Mouse (Mus musculus): ENCODE results near the gene Nccrp1.
"Not testable (repeated sequence)": the region's sequence is repeated elsewhere in the genome, so short reads cannot be mapped to it uniquely, and the experiment has no call there.

Nccrp1 gene

GRCm38 (mm10) chr7:28522536-28522935 is 24.5 kb downstream of the Nccrp1 start, which contains the start of gene Ifnl3:
Gene Ifnl3, plus strand, starts transcription at chr7:28522836.
- not testable (repeated sequence) for DNase-seq (ENCODE audit: low spot score in 2 of 2)

GRCm38 (mm10) chr7:28511441-28511840 is 35.6 kb downstream of the Nccrp1 start:
- no peak for DNase-seq (ENCODE audit: low spot score in 2 of 2)

DNA sequence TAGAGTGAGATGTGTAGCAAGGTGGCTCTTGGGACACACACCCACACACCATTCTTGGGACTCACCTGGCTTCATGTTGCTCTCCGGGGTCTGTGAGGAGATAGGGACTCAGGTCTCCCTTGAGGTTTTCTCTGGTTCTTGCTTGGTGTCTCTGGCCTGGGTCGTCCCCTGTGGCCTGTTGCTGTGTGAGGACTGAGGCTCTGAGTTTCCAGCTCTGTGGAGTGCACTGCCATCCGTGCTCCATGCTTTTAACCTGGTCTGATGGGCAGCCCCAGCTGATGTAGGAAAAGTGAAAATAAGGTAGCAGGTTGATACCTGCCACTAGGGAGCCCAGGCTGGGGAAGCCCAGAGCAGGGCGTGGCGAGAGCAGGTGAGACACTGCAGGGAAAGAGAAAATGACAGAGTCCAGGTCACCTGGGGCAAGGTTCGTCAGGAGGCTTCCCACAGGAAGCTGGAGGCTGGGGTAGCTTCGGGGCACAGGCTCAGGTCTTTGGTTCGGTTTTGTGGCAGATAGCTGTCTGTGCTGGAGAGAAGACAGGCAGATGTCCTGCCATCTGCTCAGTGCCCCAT is 36.6 kb downstream of the Nccrp1 start, which contains the start of gene Ifnl2:
TSS of gene Ifnl2 (minus strand) at position 51 of the 570 bp plus-strand sequence.
- not testable (repeated sequence) for DNase-seq (ENCODE audit: low spot score in 2 of 2)

DNA sequence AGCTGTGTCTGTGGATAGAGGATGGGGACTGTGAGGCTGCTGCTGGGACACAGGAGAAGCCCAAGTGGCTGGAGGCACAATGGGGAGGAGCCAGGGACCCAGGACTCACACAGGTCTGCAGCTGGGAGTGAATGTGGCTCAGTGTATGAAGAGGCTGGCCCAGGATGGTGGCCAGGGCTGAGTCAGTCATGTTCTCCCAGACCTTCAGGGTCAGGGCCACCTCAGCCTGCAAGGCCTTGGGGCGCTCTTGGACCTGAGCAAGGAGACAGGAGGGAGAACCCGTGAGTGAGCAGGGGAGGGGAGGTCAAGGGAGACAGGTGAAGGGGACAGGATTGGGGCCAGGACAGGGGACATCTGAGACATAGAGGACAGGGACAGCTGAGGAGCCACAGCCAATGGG is 37.9 kb downstream of the Nccrp1 start:
- not testable (repeated sequence) for DNase-seq (ENCODE audit: low spot score in 2 of 2)

- DNase-seq (ENCODE audit: low spot score in 2 of 2) = no peak
Measured at GRCm38 (mm10) chr7:28505585-28505984, 41.5 kb downstream of the Nccrp1 start.

DNA sequence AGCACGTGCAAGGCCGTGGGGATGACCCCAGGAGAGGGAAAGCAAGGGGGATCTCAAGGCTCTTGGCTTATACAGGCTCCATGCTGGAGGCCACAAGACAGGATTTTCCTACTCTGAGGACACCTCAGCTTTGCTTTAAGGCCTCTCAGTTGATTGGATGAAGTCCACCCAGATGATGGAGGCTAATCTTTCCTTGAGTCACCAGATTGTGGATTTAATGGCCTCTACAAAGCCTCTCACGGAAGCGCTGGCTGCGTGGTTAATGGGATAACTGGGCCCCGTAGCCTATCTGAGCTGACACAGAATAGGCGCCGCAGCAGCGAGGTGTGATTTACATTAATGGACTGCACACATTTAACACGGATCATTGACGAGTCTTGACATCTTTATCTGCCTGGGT is 51.6 kb downstream of the Nccrp1 start:
- no peak for DNase-seq (ENCODE audit: low spot score in 2 of 2)

Data from natural killer cell, adult 2 months (primary cell).